Mouse (Mus musculus) frontal cortex, adult (tissue): ENCODE data around the gene Unc93a.
"Not testable (repeated sequence)": the region's sequence is repeated elsewhere in the genome, so short reads cannot be mapped to it uniquely, and the experiment has no call there.

Source experiments
- ATAC-seq: cut with Nextera tagmentation; 2 replicates; pipeline ENCODE4 v1.9.2; 2017; ENCODE audit warnings: mild to moderate bottlenecking, moderate library complexity, mixed read lengths; ENCODE audit not compliant: low TSS enrichment

The Unc93a gene

GRCm38 (mm10) chr17:13069227-13069626 is 62.4 kb downstream of the Unc93a start:
- ATAC-seq: not testable (repeated sequence)

GRCm38 (mm10) chr17:13067864-13068385 is 63.7 kb downstream of the Unc93a start:
- not testable (repeated sequence) for ATAC-seq

- ATAC-seq: not testable (repeated sequence)
Measured at GRCm38 (mm10) chr17:13062882-13063281, 68.7 kb downstream of the Unc93a start.

GRCm38 (mm10) chr17:13060804-13061203 is 70.8 kb downstream of the Unc93a start, which contains the start of gene Tcp10b:
Tcp10b (plus strand) TSS chr17:13061104.
- not testable (repeated sequence) for ATAC-seq
